Mouse (Mus musculus): ENCODE measurements around the gene Gucd1. TPM values are rescaled to one million over a fixed set of nuclear protein-coding genes. Genes with fewer than 3 reads are reported as not detected.
"Not testable (repeated sequence)": the region's sequence is repeated elsewhere in the genome, so short reads cannot be mapped to it uniquely, and the experiment has no call there.

Gucd1 gene
- polyA plus RNA-seq (2015; fragmentation: Nextera tagmentation; extraction: Ambion mirVana), result 39.8 and 46.7 TPM in 2 replicates

DNA sequence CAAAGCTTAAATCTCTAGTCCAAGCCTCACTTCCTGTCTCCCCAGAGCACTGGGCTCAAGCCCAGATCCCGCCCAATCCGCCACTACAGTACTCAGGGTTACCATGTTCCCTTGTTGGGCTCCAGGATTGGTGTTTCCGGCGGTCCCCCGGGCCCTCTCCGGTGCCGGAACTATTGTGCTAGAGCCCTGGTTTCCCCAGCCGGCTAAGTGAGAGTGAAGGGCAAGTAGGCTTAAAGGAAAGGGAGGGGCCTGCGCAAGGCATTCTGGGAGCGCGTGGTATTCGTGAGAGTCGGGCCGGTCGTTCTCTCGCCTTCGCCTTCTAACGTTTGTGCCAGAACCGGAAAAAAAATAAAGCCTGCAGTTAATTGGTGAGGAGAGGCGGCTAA is at the start of gene Gucd1:
TSS of gene Gucd1 (minus strand) at position 215 of the 386 bp plus-strand sequence.
- WGBS, result under 1% methylated on average over 20 of the region's 20 CpGs
- Histone ChIP-seq H3K36me3 (peaks cover 17% of the 10 kb centered on the region), H3K4me1 (replicated peaks) (peaks cover 26% of the 10 kb centered on the region; the same call in 1 of the 2 replicates), H3K27me3 (replicated peaks) (no peaks in the 10 kb centered on the region), H3K9ac (peak within 1 kb of the TSS; percentile 99), H3K27ac (peak within 1 kb of the TSS; percentile 99), H3K4me2 (replicated peaks) (peak within 1 kb of the TSS; percentile 70), H3K9me3 (no peaks in the 10 kb centered on the region), H3K4me3 (replicated peaks) (peak within 1 kb of the TSS; percentile 93)
- peak; percentile 85 for ATAC-seq

DNA sequence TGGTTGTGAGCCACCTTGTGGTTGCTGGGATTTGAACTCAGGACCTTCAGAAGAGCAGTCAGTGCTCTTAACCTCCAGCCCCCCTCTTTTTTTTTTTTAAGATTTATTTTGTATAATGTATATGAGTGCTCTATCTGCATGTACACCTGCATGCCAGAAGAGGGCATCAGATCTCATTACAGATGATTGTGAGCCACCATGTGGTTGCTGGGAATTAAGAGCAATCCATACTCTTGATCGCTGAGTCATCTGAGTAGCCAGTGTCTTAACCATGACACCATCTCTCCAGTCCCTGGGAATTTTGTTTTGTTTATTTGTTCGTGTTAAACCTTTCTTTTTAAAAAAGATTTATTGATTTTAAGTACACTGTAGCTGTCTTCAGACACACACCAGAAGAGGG is 49.0 kb upstream of the Gucd1 start:
- ATAC-seq; H3K4me3 ChIP-seq (replicated peaks); H3K9ac ChIP-seq; H3K9me3 ChIP-seq; H3K27me3 ChIP-seq (replicated peaks); H3K36me3 ChIP-seq; H3K27ac ChIP-seq; H3K4me2 ChIP-seq (replicated peaks): not testable (repeated sequence)
- WGBS, result 80% methylated on average over 2 of the region's 2 CpGs
- peaks cover 15% of the 10 kb centered on the region; the same call in 1 of the 2 replicates for H3K4me1 ChIP-seq (replicated peaks)

DNA sequence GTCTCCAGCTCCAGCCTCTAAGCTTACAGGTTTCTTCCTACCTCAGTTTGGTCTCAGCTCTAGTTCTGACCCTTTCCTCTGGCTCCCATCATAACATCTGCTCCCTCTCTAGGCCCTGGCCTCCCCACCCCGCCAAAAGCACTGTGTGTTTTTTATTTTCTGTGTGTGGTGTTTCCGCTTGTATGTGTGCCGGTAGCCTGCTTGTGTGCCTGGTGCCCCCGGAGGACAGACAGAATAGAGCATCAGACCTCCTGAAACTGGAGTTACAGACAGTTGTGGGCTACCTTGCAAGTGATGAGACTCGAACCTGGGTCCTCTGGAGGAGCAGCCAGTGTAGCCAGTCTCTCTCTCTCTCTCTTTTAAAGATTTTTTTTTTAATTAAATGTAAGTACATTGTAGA is 48.5 kb upstream of the Gucd1 start:
- H3K4me1 ChIP-seq (replicated peaks), result peaks cover 13% of the 10 kb centered on the region; the same call in 1 of the 2 replicates
- no peak; the same call in 1 of the 2 replicates for ATAC-seq
- H3K9ac ChIP-seq, result no peak overlapping the region
- H3K4me2 ChIP-seq (replicated peaks), result peak overlapping the region; percentile 37; the same call in 1 of the 2 replicates
- peak overlapping the region; percentile 66 for H3K27ac ChIP-seq
- 71% methylated on average over 5 of the region's 5 CpGs for WGBS
- H3K36me3 ChIP-seq, result no peaks in the 10 kb centered on the region
- H3K4me3 ChIP-seq (replicated peaks), result no peak overlapping the region
- H3K27me3 ChIP-seq (replicated peaks), result peaks cover 6% of the 10 kb centered on the region; the same call in 1 of the 2 replicates
- no peaks in the 10 kb centered on the region for H3K9me3 ChIP-seq

DNA sequence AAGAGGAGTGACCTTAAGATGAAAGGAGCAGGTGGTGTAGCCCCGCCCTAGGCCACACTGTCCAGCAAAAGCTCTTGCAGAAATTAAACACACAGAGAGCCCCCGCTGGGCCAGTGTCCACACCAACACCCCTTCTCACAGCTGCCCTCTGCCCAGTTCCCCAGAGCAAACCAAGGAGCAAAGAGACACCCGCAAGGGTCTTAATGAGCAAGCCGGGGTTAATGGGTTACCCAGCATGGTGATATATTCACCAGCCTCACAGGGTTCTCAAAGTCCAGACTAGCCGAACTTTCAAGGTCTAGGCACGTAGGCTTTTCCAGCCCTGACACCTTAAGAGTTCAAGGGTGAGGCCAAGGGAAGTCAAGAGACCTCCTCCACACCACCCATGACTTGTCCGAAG is 48.1 kb upstream of the Gucd1 start:
- Histone ChIP-seq H3K4me1 (replicated peaks) (peaks cover 13% of the 10 kb centered on the region; the same call in 1 of the 2 replicates), H3K9ac (no peak overlapping the region), H3K27ac (peak overlapping the region; percentile 74), H3K4me3 (replicated peaks) (no peak overlapping the region), H3K36me3 (no peaks in the 10 kb centered on the region), H3K9me3 (no peaks in the 10 kb centered on the region), H3K27me3 (replicated peaks) (peaks cover 10% of the 10 kb centered on the region), H3K4me2 (replicated peaks) (peak overlapping the region; percentile 37)
- ATAC-seq, result peak; percentile 72
- WGBS, result 58% methylated on average over 7 of the region's 7 CpGs

GRCm38 (mm10) chr10:75565436-75565835 is 47.7 kb upstream of the Gucd1 start:
- WGBS, result 49% methylated on average over 6 of the region's 6 CpGs
- peaks cover 15% of the 10 kb centered on the region for H3K27me3 ChIP-seq (replicated peaks)
- H3K36me3 ChIP-seq, result no peaks in the 10 kb centered on the region
- no peak overlapping the region for H3K4me3 ChIP-seq (replicated peaks)
- H3K4me2 ChIP-seq (replicated peaks), result peak overlapping the region; percentile 37
- ATAC-seq, result peak; percentile 70
- H3K9ac ChIP-seq, result no peak overlapping the region
- H3K27ac ChIP-seq, result peak overlapping the region; percentile 74
- H3K4me1 ChIP-seq (replicated peaks), result peaks cover 15% of the 10 kb centered on the region; the same call in 1 of the 2 replicates
- H3K9me3 ChIP-seq, result no peaks in the 10 kb centered on the region

DNA sequence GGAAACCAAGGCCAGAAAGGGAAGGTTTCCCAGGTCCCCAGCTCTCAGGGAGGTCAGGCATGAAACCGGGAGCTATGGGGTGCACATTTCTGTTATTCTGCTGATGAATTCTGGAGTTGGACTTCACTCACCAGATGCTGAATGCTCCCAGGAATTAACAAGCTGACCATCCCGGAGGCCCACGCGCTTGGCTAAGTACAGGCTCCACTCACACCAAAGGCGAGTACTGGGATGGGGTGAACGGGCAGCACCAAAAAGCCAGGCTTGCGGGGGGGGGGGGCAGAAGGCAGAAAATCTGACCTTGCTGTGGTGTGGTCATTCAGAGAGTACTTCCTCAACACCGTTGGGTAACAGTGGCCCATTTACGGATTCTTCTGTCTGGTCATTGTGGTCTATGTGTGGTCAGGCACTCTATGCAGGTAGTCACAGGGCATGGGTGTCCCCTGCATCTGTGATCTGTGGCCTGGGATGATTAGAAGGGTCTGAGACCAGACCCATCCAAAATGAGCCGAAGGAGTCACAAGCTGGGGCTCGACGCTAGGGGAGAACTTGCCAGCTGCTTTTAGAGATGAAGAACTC is 47.0 kb upstream of the Gucd1 start:
- no peak overlapping the region for H3K4me3 ChIP-seq (replicated peaks)
- 83% methylated on average over 12 of the region's 12 CpGs for WGBS
- H3K4me2 ChIP-seq (replicated peaks), result no peak overlapping the region; the same call in 1 of the 2 replicates
- H3K4me1 ChIP-seq (replicated peaks), result peaks cover 22% of the 10 kb centered on the region
- no peaks in the 10 kb centered on the region for H3K9me3 ChIP-seq
- no peak overlapping the region for H3K9ac ChIP-seq
- peaks cover 21% of the 10 kb centered on the region for H3K27me3 ChIP-seq (replicated peaks)
- ATAC-seq, result no peak
- H3K27ac ChIP-seq, result 0 out of 2 replicates have a peak overlapping the region, but pooled peaks have one; percentile 4
- no peaks in the 10 kb centered on the region for H3K36me3 ChIP-seq

- WGBS, result 77% methylated on average over 8 of the region's 8 CpGs
- peaks cover 27% of the 10 kb centered on the region for H3K4me1 ChIP-seq (replicated peaks)
- H3K9me3 ChIP-seq, result no peaks in the 10 kb centered on the region
- H3K4me2 ChIP-seq (replicated peaks), result no peak overlapping the region
- H3K27ac ChIP-seq, result no peak overlapping the region
- H3K27me3 ChIP-seq (replicated peaks), result peaks cover 29% of the 10 kb centered on the region
- no peaks in the 10 kb centered on the region for H3K36me3 ChIP-seq
- H3K9ac ChIP-seq, result no peak overlapping the region
- ATAC-seq, result no peak
- H3K4me3 ChIP-seq (replicated peaks), result no peak overlapping the region
Measured at GRCm38 (mm10) chr10:75562596-75562995, 44.8 kb upstream of the Gucd1 start.

DNA sequence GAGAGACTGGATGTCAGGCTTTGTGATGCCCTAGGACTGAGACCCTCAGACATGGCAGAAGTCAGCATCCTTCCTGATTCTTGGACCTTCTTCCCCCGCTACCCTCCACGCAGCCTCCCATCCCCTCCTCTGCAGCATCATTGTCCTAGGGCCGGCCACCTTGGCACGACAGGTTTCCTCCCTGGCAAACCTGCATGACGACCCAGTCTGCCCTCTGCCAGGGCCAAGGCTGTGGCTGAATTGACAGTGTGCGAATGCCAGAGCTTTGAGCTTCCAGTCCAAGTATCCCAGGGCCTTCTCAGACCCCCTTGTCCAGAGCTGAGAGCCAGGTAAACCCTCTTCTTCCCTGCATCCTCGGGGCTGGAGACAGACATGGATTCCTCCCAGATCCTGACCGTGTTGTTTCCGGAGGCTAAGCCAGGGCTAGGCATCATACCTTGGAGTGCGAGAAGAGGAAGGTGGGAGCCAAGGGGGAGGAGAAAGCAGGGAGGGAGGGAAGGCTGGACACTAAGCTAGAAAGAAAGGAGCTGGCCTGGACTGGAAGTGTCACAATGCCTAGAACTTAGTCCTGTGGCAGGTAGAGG is 43.4 kb upstream of the Gucd1 start, which contains the start of gene Ggt1:
TSS of gene Ggt1 (plus strand) at position 534 of the 584 bp plus-strand sequence.
- Histone ChIP-seq H3K4me1 (replicated peaks) (peaks cover 27% of the 10 kb centered on the region), H3K4me3 (replicated peaks) (0 out of 2 replicates have a peak within 1 kb of the TSS, but pooled peaks have one; percentile 64), H3K27me3 (replicated peaks) (peaks cover 29% of the 10 kb centered on the region), H3K27ac (no peak within 1 kb of the TSS), H3K4me2 (replicated peaks) (peak within 1 kb of the TSS; percentile 99), H3K9me3 (no peaks in the 10 kb centered on the region), H3K36me3 (no peaks in the 10 kb centered on the region), H3K9ac (no peak within 1 kb of the TSS)
- WGBS, result 67% methylated on average over 10 of the region's 10 CpGs
- no peak for ATAC-seq

DNA sequence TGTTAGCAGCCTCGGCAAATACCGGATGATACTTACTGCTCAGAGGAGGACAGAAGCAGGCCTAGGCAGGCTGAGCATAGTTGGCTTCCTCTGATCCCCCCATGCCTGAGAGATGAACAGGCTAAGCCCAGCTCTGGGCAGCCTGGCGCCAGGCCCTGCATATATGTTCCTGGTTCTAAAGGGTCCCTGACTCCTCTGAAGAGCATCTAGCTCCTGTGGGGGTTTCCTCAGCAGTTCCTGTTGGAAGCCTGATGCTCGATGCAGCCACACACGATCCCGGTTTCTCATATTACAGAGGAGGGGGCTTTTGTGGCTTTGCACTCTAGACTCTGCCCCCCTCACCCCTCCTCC is 42.8 kb upstream of the Gucd1 start:
- Histone ChIP-seq H3K27ac (no peak overlapping the region), H3K9me3 (no peaks in the 10 kb centered on the region), H3K4me2 (replicated peaks) (peak overlapping the region; percentile 99), H3K9ac (no peak overlapping the region), H3K4me3 (replicated peaks) (peak overlapping the region; percentile 64), H3K36me3 (no peaks in the 10 kb centered on the region), H3K4me1 (replicated peaks) (peaks cover 24% of the 10 kb centered on the region), H3K27me3 (replicated peaks) (peaks cover 29% of the 10 kb centered on the region)
- WGBS, result 24% methylated on average over 6 of the region's 6 CpGs
- no peak for ATAC-seq

GRCm38 (mm10) chr10:75559676-75560548 is 42.1 kb upstream of the Gucd1 start, which contains the start of gene Lrrc75b:
TSS of gene Lrrc75b (minus strand) at chr10:75560330.
- H3K9ac ChIP-seq, result peak within 1 kb of the TSS; percentile 53
- under 1% methylated on average over 75 of the region's 75 CpGs for WGBS
- H3K4me3 ChIP-seq (replicated peaks), result peak within 1 kb of the TSS; percentile 64
- no peak within 1 kb of the TSS for H3K27ac ChIP-seq
- H3K36me3 ChIP-seq, result no peaks in the 10 kb centered on the region
- peaks cover 21% of the 10 kb centered on the region for H3K4me1 ChIP-seq (replicated peaks)
- H3K4me2 ChIP-seq (replicated peaks), result peak within 1 kb of the TSS; percentile 99
- peaks cover 29% of the 10 kb centered on the region for H3K27me3 ChIP-seq (replicated peaks)
- ATAC-seq, result peak; percentile 39
- no peaks in the 10 kb centered on the region for H3K9me3 ChIP-seq

- no peak overlapping the region for H3K27ac ChIP-seq
- peaks cover 21% of the 10 kb centered on the region for H3K4me1 ChIP-seq (replicated peaks)
- no peaks in the 10 kb centered on the region for H3K36me3 ChIP-seq
- H3K27me3 ChIP-seq (replicated peaks), result peaks cover 29% of the 10 kb centered on the region
- ATAC-seq, result no peak
- H3K9ac ChIP-seq, result no peak overlapping the region; the same call in 1 of the 2 replicates
- peak overlapping the region; percentile 99 for H3K4me2 ChIP-seq (replicated peaks)
- 9% methylated on average over 14 of the region's 14 CpGs for WGBS
- no peaks in the 10 kb centered on the region for H3K9me3 ChIP-seq
- peak overlapping the region; percentile 64 for H3K4me3 ChIP-seq (replicated peaks)
Measured at GRCm38 (mm10) chr10:75559041-75559675, 41.4 kb upstream of the Gucd1 start.
